8 mouse cellular contexts compared by ENCODE assay signal in genomic region chr6:72244144-72244549, GRCm38 (mm10). TPM values are rescaled to one million over a fixed set of nuclear protein-coding genes. Genes with fewer than 3 reads are reported as not detected.
DNase-seq lines count a peak whose midpoint lies in the region; ATAC-seq and TF ChIP-seq lines count a peak whose summit lies in the region.

No protein-coding gene starts in this region.

- 2% methylated on average over 9 of the region's 9 CpGs for WGBS in intestine, embryonic 14.5 days
- 6% methylated on average over 9 of the region's 9 CpGs for WGBS in intestine, postnatal 0 days
- 19% methylated on average over 9 of the region's 9 CpGs for WGBS in forebrain, embryonic 13.5 days
- 4% methylated on average over 9 of the region's 9 CpGs for WGBS in heart, embryonic 14.5 days
- WGBS in limb, embryonic 15.5 days, result 4% methylated on average over 9 of the region's 9 CpGs

- H3K4me2 ChIP-seq in intestine, embryonic 14.5 days (ENCODE audit: low read length), result no peak overlapping the region
- no peak overlapping the region; the same call in 1 of the 2 replicates for H3K4me2 ChIP-seq in intestine, postnatal 0 days (replicated peaks; ENCODE audit: low read depth)
- 0 out of 2 replicates have a peak overlapping the region, but pooled peaks have one; percentile 12 for H3K4me2 ChIP-seq in forebrain, embryonic 13.5 days
- peak overlapping the region; percentile 32 for H3K4me2 ChIP-seq in heart, embryonic 14.5 days (ENCODE audit: low read length)
- no peak overlapping the region for H3K4me2 ChIP-seq in limb, embryonic 15.5 days

- peak overlapping the region; percentile 66 for H3K27ac ChIP-seq in intestine, embryonic 14.5 days (ENCODE audit: low read depth)
- H3K27ac ChIP-seq in intestine, postnatal 0 days (ENCODE audit: low read depth, low read length), result no peak overlapping the region
- peak overlapping the region; percentile 60 for H3K27ac ChIP-seq in forebrain, embryonic 13.5 days
- peak overlapping the region; percentile 93 to 98 for H3K27ac ChIP-seq in heart, embryonic 14.5 days (replicated peaks in 1 of 2; ENCODE audit: control insufficient read depth in 1 of 2, insufficient read depth in 1 of 2, low read depth in 2 of 2, low read length in 2 of 2)
- H3K27ac ChIP-seq in limb, embryonic 15.5 days, result peak overlapping the region; percentile 90

- H3K4me1 ChIP-seq in intestine, embryonic 14.5 days (replicated peaks; ENCODE audit: control insufficient read depth, insufficient read depth, low read length), result peaks cover 46% of the 10 kb centered on the region
- no peaks in the 10 kb centered on the region for H3K4me1 ChIP-seq in intestine, postnatal 0 days (replicated peaks; ENCODE audit: control insufficient read depth, insufficient read depth, low read length)
- H3K4me1 ChIP-seq in forebrain, embryonic 13.5 days, result peaks cover 23% of the 10 kb centered on the region
- peaks cover 41 to 47% of the 10 kb centered on the region in 2 experiments for H3K4me1 ChIP-seq in heart, embryonic 14.5 days (ENCODE audit: control insufficient read depth in 2 of 2, insufficient read depth in 2 of 2, low read length in 2 of 2)
- peaks cover 74% of the 10 kb centered on the region for H3K4me1 ChIP-seq in limb, embryonic 15.5 days

- H3K4me3 ChIP-seq in intestine, embryonic 14.5 days (ENCODE audit: low read depth, low read length), result no peak overlapping the region
- H3K4me3 ChIP-seq in intestine, postnatal 0 days (ENCODE audit: low read depth, low read length), result no peak overlapping the region
- no peak overlapping the region for H3K4me3 ChIP-seq in forebrain, embryonic 13.5 days
- no peak overlapping the region for H3K4me3 ChIP-seq in heart, embryonic 14.5 days (ENCODE audit: control insufficient read depth in 1 of 2, insufficient read depth in 1 of 2, low read depth in 1 of 2, low read length in 2 of 2)
- H3K4me3 ChIP-seq in limb, embryonic 15.5 days, result peak overlapping the region; percentile 4; the same call in 1 of the 2 replicates

- no peaks in the 10 kb centered on the region for H3K27me3 ChIP-seq in intestine, embryonic 14.5 days (replicated peaks; ENCODE audit: control insufficient read depth, insufficient read depth, low read length)
- no peaks in the 10 kb centered on the region for H3K27me3 ChIP-seq in intestine, postnatal 0 days (replicated peaks; ENCODE audit: control insufficient read depth, insufficient read depth, low read length)
- peaks cover 26% of the 10 kb centered on the region for H3K27me3 ChIP-seq in forebrain, embryonic 13.5 days
- H3K27me3 ChIP-seq in heart, embryonic 14.5 days (ENCODE audit: control insufficient read depth, insufficient read depth, low read length), result no peaks in the 10 kb centered on the region
- peaks cover 5% of the 10 kb centered on the region; the same call in 1 of the 2 replicates for H3K27me3 ChIP-seq in limb, embryonic 15.5 days

- peak; percentile 77 for DNase-seq in intestine, embryonic 14.5 days (ENCODE audit: low spot score)
- DNase-seq in kidney, postnatal 25 days, result peak; percentile 95 to 97
- DNase-seq in ovary, postnatal 10 days (ENCODE audit: low spot score), result peak; percentile 88
- DNase-seq in embryo, embryonic 10.5 days (ENCODE audit: low spot score), result no peak

- H3K9ac ChIP-seq in intestine, embryonic 14.5 days (ENCODE audit: low read length), result no peak overlapping the region
- no peak overlapping the region for H3K9ac ChIP-seq in intestine, postnatal 0 days (ENCODE audit: low read depth, low read length)
- H3K9ac ChIP-seq in forebrain, embryonic 13.5 days, result no peak overlapping the region
- peak overlapping the region; percentile 44; the same call in 1 of the 2 replicates for H3K9ac ChIP-seq in heart, embryonic 14.5 days (ENCODE audit: low read length)
- H3K9ac ChIP-seq in limb, embryonic 15.5 days, result no peak overlapping the region

- no peaks in the 10 kb centered on the region for H3K9me3 ChIP-seq in intestine, embryonic 14.5 days (ENCODE audit: control insufficient read depth, low read length)
- H3K9me3 ChIP-seq in intestine, postnatal 0 days (ENCODE audit: control insufficient read depth), result no peaks in the 10 kb centered on the region
- no peaks in the 10 kb centered on the region for H3K9me3 ChIP-seq in forebrain, embryonic 13.5 days (replicated peaks)
- H3K9me3 ChIP-seq in heart, embryonic 14.5 days (ENCODE audit: control insufficient read depth, low read length), result no peaks in the 10 kb centered on the region
- no peaks in the 10 kb centered on the region for H3K9me3 ChIP-seq in limb, embryonic 15.5 days

- H3K36me3 ChIP-seq in intestine, embryonic 14.5 days (ENCODE audit: control insufficient read depth, insufficient read depth, low read length), result no peaks in the 10 kb centered on the region
- H3K36me3 ChIP-seq in intestine, postnatal 0 days (ENCODE audit: control insufficient read depth, insufficient read depth), result no peaks in the 10 kb centered on the region
- no peaks in the 10 kb centered on the region for H3K36me3 ChIP-seq in forebrain, embryonic 13.5 days (ENCODE audit: poor library complexity, severe bottlenecking)
- H3K36me3 ChIP-seq in heart, embryonic 14.5 days (ENCODE audit: control insufficient read depth, insufficient read depth, low read length), result no peaks in the 10 kb centered on the region
- H3K36me3 ChIP-seq in limb, embryonic 15.5 days, result no peaks in the 10 kb centered on the region

- peak; percentile 54 for ATAC-seq in intestine, embryonic 14.5 days (replicated peaks; ENCODE audit: low FRiP score, low TSS enrichment, low read depth)
- ATAC-seq in intestine, postnatal 0 days, result no peak
- ATAC-seq in forebrain, embryonic 13.5 days, result peak; percentile 88
- ATAC-seq in heart, embryonic 14.5 days (ENCODE audit: insufficient number of reproducible peaks, insufficient read depth, low FRiP score, low read depth), result peak; percentile 77
- peak; percentile 68 for ATAC-seq in limb, embryonic 15.5 days (ENCODE audit: insufficient number of reproducible peaks, low FRiP score, low TSS enrichment, low read depth)

- TF ChIP-seq CTCF in intestine, postnatal 0 days (IDR thresholded peaks at IDR 0.05; ENCODE audit: low read depth), result no peak

RNA-seq across cellular contexts. Expression of gene Atoh8, which starts 8.8 kb away (rescaled TPM):
- 7.3 and 8.7 TPM in 2 replicates for polyA plus RNA-seq in intestine, embryonic 14.5 days (2014; fragmentation: Nextera tagmentation; extraction: Ambion mirVana)
- polyA plus RNA-seq in intestine, postnatal 0 days (2015; fragmentation: Nextera tagmentation; extraction: Ambion mirVana), result 3.7 and 4.5 TPM in 2 replicates
- polyA plus RNA-seq in forebrain, embryonic 13.5 days (2015; fragmentation: Nextera tagmentation; extraction: Ambion mirVana), result 2.9 and 4.5 TPM in 2 replicates
- 8.9 and 12.0 TPM in 2 replicates for polyA plus RNA-seq in heart, embryonic 14.5 days (2014; fragmentation: Nextera tagmentation; extraction: Ambion mirVana)
- polyA plus RNA-seq in limb, embryonic 15.5 days (2015; fragmentation: Nextera tagmentation; extraction: Ambion mirVana), result 17.0 and 20.2 TPM in 2 replicates

Comparison
In these comparisons a context has a peak if more than half of its experiments do, and no peak if none do; other contexts are left out.
1. H3K4me2 ChIP-seq: peak in forebrain, embryonic 13.5 days (single experiment) and heart, embryonic 14.5 days (single experiment); none in intestine, embryonic 14.5 days (single experiment), intestine, postnatal 0 days (single experiment) and limb, embryonic 15.5 days (single experiment).